Mouse (Mus musculus) embryonic fibroblast, embryonic 13.5 days (primary cell): Measurements from ENCODE around the gene Bicra.

Source experiments
- CTCF ChIP-seq: IDR thresholded peaks from 2 replicates; pipeline ENCODE4 v1.5.1; 2011; ENCODE audit warnings: mild to moderate bottlenecking, control low read depth, low read length, moderate library complexity, borderline replicate concordance; ENCODE audit not compliant: insufficient read depth
- POLR2A ChIP-seq: IDR thresholded peaks from 2 replicates; pipeline ENCODE4 v1.6.1; 2011; ENCODE audit warnings: low read depth, mild to moderate bottlenecking, control low read depth, low read length, moderate library complexity

DNA sequence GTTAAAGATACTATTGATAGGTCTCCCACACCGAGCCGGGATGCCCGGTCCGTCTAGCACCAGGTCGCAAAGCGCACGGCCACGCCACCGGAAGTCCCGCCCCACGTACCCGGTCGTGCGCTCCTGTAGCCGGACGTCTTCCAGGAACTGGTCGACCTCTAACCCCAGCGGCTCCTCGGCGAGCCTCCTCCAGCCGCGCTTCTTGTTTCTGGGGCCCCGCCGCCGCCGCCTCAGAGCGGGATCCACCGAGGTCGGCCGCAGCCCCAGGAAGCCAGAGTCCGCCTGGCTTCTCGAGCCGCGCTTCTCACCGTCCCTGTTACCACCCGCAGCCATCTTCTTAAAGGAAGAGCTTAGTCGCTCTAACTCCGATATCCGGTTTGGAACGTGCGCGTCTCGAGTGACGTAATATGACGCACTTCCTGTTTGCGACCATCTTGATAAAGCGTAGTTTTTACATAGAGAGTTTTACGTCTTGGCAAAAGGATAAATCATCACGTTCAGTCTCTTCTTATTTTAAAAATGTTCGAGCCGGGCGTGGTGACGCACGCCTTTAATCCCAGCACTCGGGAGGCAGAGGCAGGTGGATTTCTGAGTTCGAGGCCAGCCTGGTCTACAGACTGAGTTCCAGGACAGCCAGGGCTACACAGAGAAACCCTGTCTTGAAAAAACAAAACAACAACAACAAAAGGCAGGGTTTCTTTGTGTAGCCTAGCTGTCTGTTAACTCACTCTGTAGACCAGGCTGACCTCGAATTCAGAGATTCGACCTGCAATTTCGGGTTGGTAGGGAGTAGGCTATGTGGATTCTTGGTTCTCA is 101.8 kb downstream of the Bicra start, which contains the start of gene Nop53:
- TF ChIP-seq POLR2A: peak; percentile 60
- TF ChIP-seq CTCF: no peak
